Mouse (Mus musculus): Measurements from ENCODE around the gene Sap30bp.
A peak's percentile ranks its signal among the peaks of the same experiment; 100 is the strongest.

Sap30bp gene

GRCm38 (mm10) chr11:115933108-115933746, at the start of gene Sap30bp, which contains the start of gene Recql5:
TSS of gene Sap30bp (plus strand) at chr11:115933282.
TSS of gene Recql5 (minus strand) at chr11:115933477.
- peak; percentile 98 for DNase-seq (ENCODE audit: low read depth, low spot score)

DNA sequence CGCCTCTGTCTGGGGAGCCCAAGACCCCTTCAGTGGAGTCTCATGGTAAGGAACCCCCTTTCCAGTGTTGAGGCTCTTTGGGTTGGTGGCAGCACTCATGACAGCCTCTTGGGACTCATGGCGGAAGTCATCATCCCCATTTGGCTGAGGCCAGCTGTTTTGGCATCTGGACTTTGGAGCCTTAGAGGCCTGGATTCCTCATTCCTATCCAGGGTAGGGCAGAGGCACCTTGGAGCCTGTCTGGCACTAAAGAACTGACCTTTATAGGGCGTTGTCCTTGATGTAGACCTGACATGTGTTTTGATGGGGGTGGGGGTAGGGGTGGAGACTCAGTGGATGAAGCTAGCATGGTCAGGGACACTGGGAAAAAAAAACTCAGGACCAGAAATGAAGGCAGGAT, 48.7 kb upstream of the Sap30bp start:
- no peak for DNase-seq (ENCODE audit: low read depth, low spot score)

DNA sequence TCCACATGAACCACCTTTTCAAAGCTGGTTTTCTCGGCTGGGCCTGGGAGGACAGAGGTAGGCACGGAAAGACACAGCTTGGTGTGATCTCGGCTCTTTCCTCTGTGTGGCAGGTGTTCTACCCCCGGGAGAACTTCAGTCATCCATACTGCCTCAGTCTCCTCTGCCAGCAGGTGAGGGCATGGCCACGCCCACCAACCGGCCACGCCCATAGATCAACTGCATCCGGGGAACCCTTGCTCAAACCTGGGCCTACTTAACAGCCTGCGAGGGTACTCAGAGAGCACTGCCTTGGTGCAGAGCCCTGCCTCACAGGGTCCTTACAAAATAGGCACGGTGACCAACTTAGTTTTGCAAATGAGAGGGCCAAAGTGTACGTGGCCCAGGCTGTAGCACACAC, 47.8 kb upstream of the Sap30bp start:
- DNase-seq (ENCODE audit: low read depth, low spot score) = no peak

- no peak for DNase-seq (ENCODE audit: low read depth, low spot score)
These were observed 46.6 kb upstream of the Sap30bp start for GRCm38 (mm10) chr11:115886446-115886845.

DNA sequence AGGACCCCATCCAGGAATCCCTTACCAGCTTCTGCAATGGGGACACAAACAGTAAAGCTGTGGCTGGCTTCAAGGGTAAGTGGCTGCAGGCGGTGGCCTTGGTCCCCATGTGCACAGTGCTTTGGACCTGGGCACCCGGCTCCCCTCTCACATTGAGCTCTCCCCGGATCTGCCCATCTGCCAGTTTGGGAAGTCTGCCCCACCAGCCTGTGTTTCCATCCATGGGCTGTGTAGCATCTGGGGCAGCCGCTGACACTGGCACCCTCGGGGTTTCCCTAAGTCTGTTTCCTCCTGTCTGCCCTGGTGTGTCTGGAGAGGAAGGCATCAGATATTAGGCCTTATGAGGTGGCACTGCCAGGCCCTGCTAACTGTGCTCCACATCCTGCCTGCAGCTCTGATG, 45.1 kb upstream of the Sap30bp start:
- no peak for DNase-seq (ENCODE audit: low read depth, low spot score)

- no peak for DNase-seq (ENCODE audit: low read depth, low spot score)
These were observed 43.9 kb upstream of the Sap30bp start for GRCm38 (mm10) chr11:115889159-115889558.

DNA sequence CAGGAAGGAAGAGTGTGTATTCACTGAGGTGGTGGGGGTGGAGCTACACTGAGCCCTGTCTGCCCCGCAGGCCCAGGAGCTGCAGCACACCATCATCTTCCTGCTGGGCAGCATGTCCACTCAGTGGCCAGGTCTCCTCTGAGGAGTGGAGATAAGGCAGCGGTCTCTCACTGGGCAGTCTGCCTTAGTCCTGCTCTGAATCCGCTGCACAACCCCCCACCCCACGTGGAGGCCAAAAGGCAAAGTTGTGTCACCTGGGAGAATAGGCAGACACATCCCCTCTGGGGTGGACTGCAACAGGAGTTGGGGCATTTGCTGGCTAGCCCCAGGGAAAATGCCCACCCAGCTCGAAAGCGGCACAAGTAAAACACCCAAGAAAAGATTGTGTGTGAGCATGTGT, 40.9 kb upstream of the Sap30bp start:
- DNase-seq (ENCODE audit: low read depth, low spot score) = no peak

- no peak for DNase-seq (ENCODE audit: low read depth, low spot score)
These were observed 40.0 kb upstream of the Sap30bp start for GRCm38 (mm10) chr11:115893071-115893470.

GRCm38 (mm10) chr11:115894755-115895520, 38.1 kb upstream of the Sap30bp start:
- DNase-seq (ENCODE audit: low read depth, low spot score) = no peak

GRCm38 (mm10) chr11:115898446-115898845, 34.6 kb upstream of the Sap30bp start:
- no peak for DNase-seq (ENCODE audit: low read depth, low spot score)

GRCm38 (mm10) chr11:115898886-115899285, 34.2 kb upstream of the Sap30bp start:
- no peak for DNase-seq (ENCODE audit: low read depth, low spot score)

DNA sequence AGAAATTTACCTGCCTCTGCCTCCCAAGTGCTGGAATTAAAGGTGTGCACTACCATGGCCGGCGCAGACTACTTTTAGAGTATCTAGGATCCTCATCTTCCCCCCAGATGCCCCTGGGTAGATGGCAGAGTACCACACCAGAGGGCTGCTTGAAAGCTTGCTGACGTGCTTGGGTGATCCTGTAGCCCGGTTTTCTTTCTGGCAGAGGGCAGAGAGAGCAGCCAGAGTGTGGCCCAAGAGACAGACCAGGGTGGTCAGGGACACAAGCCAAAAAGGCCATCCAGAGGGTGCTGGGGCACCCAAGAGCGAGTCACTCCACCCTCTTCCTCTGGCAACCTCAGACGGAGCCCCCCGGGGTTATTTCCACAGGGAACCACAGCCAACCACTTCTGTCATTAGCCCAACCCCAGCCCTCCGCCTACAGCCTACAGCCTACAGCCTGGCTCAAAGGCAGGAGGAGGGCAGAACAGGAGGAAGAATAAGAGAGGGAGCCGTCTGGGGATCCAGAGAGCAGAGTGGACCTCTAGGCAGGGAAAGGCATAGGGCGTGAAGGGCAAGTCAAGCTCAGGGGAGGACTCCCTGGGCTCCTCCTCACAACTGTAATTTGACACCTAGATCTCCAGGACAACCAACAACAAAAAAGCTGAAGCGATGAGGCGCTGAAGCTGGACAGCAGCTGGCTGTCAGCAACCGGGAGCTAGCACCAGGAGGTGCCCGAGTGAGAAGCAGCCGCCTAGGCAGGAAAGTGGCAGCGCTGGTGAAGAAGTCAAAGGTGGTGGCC, 33.4 kb upstream of the Sap30bp start, which contains the start of gene Smim5:
Smim5 (plus strand) TSS at position 481 of the 781 bp plus-strand sequence.
- DNase-seq (ENCODE audit: low read depth, low spot score) = peak; percentile 44

- DNase-seq (ENCODE audit: low read depth, low spot score) = no peak
These were observed 32.3 kb upstream of the Sap30bp start for GRCm38 (mm10) chr11:115900561-115901337.

DNA sequence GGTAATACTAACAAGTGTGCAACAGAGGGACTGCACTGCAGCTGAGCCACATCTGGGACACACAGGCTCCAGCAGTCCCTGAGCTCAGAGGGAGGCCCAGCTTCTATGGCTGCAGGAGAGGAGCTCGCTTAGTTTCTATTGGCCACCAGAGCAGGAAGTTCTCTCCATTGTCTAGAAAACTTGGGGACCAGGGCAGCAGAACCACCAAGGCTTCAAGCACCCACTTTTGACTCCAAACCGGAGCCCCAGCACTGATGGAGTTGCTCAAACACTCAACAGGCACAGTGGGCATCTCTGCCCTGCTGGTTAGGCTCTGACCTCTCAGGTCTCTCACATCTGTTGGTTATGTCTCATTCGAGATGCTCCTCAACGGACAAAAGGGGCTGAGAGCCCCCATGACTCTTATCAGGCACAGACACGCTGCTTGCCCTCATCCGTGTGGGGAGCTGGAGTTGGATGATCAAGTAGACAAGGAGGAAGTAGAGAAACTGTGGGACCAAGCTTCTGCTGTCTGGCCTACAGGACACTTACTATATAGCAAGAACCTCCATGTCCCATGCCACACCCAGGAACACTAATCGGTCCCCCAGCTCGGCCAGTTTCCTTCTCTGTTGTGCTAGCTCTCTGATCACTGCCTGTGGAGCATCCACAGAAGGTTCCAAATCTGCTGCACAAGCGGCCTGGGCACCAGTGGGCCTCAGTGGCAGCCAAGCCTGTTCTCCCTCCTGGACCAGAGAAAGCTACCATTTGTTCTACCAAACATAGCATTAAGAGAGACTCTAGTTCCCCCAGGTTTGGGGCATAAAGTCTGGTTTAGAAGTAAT, 31.5 kb upstream of the Sap30bp start:
- DNase-seq (ENCODE audit: low read depth, low spot score) = no peak

GRCm38 (mm10) chr11:115902177-115902576, 30.9 kb upstream of the Sap30bp start:
- no peak for DNase-seq (ENCODE audit: low read depth, low spot score)

DNA sequence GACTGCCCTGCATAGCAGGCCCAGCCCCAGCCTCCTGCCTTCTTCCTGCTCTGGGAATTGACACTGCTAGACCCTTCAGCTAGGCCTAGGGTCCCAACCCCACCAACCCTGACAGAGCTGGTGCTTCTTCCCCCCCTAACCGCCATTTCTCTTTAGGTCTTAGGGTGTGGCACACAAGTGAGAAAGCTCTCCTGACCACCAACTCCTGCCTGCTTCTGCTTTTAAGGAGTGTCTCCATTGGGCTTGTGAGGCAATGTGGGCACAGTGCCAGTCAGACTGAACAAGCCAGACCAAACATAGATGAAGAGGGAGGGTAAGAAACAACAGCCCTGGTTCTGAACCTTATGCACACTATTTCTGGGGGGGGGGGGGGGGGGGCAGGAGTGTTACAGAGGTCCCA, 30.3 kb upstream of the Sap30bp start:
- DNase-seq (ENCODE audit: low read depth, low spot score) = no peak

- DNase-seq (ENCODE audit: low read depth, low spot score) = no peak
These were observed 29.5 kb upstream of the Sap30bp start for GRCm38 (mm10) chr11:115903384-115904230.

GRCm38 (mm10) chr11:115904231-115904955, 28.7 kb upstream of the Sap30bp start:
- DNase-seq (ENCODE audit: low read depth, low spot score) = no peak

Data from embryo, embryonic 11.5 days (tissue).